Mouse (Mus musculus): ENCODE measurements at regions not wholly inside any gene's neighbourhood (a gene's known extent, or its start where the extent isn't known, plus 50 kb on each side); places are given as distances from the start of the nearest gene placed in this dataset.

DNA sequence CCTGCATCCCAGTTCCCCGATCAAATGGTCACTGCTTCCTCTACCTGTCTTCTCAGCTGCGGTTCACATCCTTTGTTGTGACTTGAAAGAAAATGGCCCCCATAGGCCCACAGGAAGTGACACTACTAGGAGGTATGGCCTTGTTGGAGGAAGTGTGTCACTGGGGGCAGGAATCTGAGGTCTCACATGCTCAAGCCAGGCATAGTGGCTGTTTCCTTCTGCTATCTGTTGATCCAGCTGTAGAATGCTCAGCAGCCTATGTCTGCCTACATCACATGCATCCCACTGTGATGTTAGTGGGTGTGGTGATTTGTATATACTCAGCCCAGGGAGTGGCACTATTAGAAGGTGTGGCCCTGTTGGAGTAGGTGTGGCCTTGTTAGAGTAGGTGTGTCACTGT is 76.1 kb downstream of the Zfp706 start:
- TF ChIP-seq CTCF (IDR thresholded peaks at IDR 0.05): no peak
- no peak overlapping the region for H3K4me3 ChIP-seq
- H3K27ac ChIP-seq: no peak overlapping the region
- intact Hi-C loops (cut with DNase I): no loop called here
- no peak for DNase-seq

DNA sequence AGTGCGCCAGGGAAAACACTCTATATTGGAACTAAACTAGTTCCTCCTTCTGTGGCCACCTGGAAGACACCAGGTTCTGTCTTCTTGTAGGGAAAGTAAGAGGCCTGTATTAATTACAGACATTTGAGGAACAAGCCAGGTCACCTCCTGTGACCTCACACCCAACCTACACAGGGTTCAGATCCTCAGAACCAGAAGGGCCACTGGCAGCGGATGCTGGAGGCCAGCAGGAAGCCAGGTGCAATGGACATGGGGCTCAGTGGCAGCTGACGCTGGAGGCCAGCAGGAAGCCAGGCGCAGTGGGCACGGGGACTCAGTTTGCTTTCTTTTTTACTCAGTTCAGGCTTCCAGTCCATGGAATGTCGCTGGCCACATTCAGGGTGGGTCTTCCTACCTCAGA is 77.1 kb downstream of the Zfp706 start:
- DNase-seq: no peak
- H3K27ac ChIP-seq: no peak overlapping the region
- TF ChIP-seq CTCF (IDR thresholded peaks at IDR 0.05): no peak
- H3K4me3 ChIP-seq: no peak overlapping the region
- intact Hi-C loops (cut with DNase I): no loop called here

DNA sequence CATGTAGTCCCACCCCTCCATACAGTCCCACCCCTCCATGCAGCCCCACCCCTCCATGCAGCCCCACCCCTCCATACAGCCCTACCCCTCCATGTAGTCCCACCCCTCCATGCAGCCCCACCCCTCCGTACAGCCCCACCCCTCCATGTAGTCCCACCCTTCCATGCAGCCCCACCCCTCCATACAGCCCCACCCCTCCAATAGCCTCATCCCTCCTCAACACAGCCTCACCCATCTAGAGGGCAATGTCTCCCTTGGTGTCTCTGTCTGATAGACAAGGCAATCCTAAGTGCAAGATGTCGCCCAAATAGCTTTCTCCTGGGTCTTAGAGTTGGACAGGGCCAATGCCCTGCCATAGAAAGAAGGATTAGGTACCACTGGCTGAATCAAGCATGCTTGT is 77.8 kb downstream of the Zfp706 start:
- H3K27ac ChIP-seq: no peak overlapping the region
- DNase-seq: no peak
- H3K4me3 ChIP-seq: no peak overlapping the region
- intact Hi-C loops (cut with DNase I): no loop called here
- TF ChIP-seq CTCF (IDR thresholded peaks at IDR 0.05): no peak

DNA sequence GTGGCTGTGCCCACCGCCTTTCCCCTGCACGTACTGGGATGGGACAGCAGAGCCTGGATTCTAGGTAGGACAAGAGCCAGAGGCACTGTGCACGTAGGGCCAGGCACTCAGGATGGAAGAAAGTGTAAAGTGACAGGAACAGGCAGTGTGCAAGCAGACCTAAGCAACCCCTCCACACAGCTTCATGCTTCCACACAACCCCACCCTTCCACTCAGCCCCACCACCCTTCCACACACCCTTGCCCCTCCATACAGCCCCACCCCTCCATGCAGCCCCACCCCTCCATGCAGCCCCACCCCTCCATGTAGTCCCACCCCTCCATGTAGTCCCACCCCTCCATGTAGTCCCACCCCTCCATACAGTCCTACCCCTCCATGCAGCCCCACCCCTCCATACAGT is 78.5 kb downstream of the Zfp706 start:
- Histone ChIP-seq H3K4me3 (no peak overlapping the region), H3K27ac (no peak overlapping the region)
- intact Hi-C loops (cut with DNase I): no loop called here
- DNase-seq: no peak
- TF ChIP-seq CTCF (IDR thresholded peaks at IDR 0.05): no peak

DNA sequence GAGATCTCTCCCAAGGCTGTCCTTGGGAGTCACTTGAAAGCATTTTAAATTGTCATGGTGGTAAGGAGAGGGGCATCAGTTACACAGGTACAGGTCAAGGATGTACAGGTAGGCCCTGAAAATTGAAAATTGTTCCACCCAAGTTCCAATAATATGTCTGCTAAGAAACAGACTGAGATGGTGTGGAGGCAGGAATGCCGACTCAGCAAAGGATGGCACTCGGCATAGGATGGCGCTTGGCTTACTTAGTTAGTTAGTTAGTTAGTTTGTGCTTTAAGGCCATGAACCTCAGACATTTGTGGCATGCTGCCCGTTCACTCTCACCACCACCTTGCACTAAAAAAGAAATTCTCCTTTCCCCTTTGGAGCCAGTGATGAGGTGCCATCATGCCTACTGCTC is 78.9 kb downstream of the Zfp706 start:
- Histone ChIP-seq H3K4me3 (no peak overlapping the region), H3K27ac (no peak overlapping the region)
- no peak for DNase-seq
- no peak for TF ChIP-seq CTCF (IDR thresholded peaks at IDR 0.05)
- intact Hi-C loops (cut with DNase I): no loop called here

DNA sequence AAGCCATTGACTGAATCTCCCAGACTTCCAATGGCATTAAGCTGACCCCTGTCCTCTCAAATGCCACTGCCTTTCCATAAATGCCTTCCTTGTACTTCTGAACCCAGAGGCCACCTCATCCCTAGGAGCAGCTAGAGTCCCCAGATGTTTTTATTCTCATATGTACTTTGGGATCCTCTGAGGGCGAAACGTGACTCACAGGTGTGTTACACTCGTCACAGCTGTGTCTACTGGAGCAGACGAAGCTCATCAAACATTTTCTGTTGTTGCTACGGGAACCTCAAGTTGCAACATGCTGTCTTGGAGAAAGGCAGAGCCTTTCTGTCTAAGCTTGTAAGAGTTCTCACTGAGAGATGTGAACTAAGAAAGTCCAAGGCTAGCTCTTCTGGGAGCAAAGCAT is 80.1 kb downstream of the Zfp706 start:
- H3K27ac ChIP-seq: no peak overlapping the region
- no peak for DNase-seq
- intact Hi-C loops (cut with DNase I): no loop called here
- TF ChIP-seq CTCF (IDR thresholded peaks at IDR 0.05): no peak
- no peak overlapping the region for H3K4me3 ChIP-seq

DNA sequence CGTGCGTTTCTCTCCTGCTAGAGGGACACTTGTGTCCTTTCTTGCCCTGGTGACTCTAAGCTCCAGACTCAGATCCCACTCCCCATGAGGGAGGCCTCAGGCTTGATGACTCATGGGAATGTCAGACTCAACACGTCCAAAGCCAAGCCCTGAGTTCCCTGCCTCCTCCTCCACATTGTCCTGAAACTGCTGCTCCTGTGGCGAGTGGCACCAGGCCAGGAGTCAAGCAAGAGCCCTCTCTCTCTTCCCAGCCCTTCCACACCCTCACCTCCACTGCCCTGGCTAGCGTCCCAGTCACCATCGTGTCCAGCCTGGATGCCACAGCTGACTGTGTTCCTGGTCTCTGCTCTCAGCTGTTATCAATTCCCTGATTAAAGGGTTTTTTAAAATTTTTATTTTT is 83.4 kb downstream of the Zfp706 start:
- Histone ChIP-seq H3K4me3 (no peak overlapping the region), H3K27ac (no peak overlapping the region)
- no peak for DNase-seq
- intact Hi-C loops (cut with DNase I): no loop called here
- TF ChIP-seq CTCF (IDR thresholded peaks at IDR 0.05): no peak

DNA sequence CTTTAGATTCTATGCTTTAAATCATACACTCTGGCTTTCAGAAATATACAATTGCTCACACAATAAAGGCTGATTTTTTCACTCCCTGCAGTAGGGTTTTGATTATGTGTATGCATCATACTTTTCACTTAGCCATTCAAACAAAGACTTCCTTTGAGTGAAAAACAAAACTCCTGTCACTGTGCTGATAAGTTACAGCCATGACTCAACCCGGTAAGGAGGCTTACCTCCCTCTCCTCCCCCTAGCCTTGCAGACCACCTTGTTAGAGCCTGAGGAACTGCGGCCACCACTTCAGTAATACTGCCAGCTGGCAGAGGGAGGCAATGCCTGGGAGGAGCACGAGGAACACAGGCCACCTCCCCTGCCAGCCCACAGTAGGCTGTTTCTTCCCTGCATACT is 86.2 kb downstream of the Zfp706 start:
- no peak for TF ChIP-seq CTCF (IDR thresholded peaks at IDR 0.05)
- no peak overlapping the region for H3K27ac ChIP-seq
- no peak overlapping the region for H3K4me3 ChIP-seq

DNA sequence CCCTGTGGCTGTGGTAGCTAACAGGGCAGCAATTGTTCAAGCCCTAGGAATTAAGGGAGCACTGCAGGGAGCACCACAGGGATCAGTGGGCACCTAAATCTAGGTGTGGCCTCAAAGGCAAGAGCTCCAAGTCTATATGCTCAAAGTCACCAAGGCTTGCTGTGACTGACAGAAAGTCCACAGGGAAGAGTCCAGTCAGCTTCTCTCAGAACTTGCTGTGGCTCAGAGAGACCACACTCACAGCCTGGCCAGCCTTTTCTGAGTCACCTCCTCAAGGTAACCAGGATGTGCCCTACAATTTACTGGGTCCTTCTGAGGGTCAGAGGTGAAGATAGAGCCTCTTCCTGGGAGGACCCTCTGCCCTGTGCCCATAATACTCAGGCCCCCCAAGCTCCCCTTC is 86.7 kb downstream of the Zfp706 start:
- intact Hi-C loops (cut with DNase I): no loop called here
- Histone ChIP-seq H3K27ac (no peak overlapping the region), H3K4me3 (no peak overlapping the region)
- DNase-seq: no peak
- TF ChIP-seq CTCF (IDR thresholded peaks at IDR 0.05): no peak

More for the DNA sequence above, 86.2 kb downstream of the Zfp706 start:
- DNase-seq: no peak
- intact Hi-C loops (cut with DNase I): no loop called here

DNA sequence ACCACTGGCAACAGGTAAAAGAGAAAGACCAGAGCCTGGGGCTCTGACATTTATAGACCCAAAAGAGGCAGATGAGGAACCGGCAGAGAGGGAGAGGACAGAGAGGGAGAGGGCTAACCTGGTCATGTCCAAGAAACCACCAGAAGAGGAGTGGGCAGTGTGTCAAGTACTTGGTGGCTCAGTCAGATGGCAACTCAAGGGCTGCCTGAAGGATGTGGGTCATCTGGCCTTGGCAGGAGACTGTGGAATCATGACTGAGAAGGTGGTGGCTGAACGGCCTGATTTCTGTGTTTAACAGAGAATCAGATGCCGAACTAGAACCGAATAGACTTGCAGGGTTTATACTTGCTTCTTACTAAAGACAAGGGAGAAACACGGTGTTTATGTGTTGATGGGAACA is 87.9 kb downstream of the Zfp706 start:
- H3K4me3 ChIP-seq: no peak overlapping the region
- DNase-seq: no peak
- intact Hi-C loops (cut with DNase I): no loop called here

DNA sequence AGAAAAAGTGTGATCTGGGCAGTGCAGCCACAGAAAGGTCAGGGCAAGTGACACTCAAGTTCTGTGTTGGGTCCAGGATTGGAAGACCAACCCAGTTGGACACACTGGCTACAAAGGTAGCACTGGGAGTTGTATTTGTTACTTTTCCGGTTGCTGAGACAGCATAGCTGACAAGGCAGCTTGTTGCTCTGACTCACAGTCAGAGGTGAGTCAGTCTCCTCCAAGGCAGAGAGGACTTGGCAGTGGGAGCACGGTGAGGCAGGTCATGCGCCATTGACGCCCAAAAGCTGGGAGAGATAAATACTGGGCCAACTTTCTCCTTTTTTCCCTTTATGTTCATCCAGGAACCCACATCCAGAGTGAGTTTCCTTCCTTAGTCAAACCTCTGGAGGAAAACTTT is 88.4 kb downstream of the Zfp706 start:
- Histone ChIP-seq H3K4me3 (no peak overlapping the region), H3K27ac (no peak overlapping the region)
- TF ChIP-seq CTCF (IDR thresholded peaks at IDR 0.05): no peak
- intact Hi-C loops (cut with DNase I): no loop called here
- no peak for DNase-seq

More for the DNA sequence above, 87.9 kb downstream of the Zfp706 start:
- H3K27ac ChIP-seq: no peak overlapping the region
- no peak for TF ChIP-seq CTCF (IDR thresholded peaks at IDR 0.05)

DNA sequence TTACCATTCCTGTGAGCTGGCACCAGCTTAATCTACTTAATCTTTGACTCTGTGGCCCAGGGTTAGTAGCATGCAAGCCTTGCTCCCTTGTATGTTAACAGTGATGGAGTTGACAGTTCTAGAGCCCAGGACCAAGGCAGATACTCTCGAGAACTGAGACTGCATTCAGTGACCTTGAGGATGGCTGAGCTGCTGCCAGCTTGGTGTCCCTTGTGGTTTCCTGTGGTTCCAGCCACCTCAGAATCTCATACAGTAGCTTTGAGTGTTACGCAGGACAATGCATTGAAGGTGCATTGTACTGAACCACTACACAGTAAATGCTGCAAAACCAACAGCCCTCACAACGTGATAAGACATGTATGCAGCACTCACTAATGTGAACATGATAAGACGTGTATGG is 90.6 kb downstream of the Zfp706 start:
- Histone ChIP-seq H3K4me3 (no peak overlapping the region), H3K27ac (no peak overlapping the region)
- no peak for TF ChIP-seq CTCF (IDR thresholded peaks at IDR 0.05)
- intact Hi-C loops (cut with DNase I): no loop called here
- DNase-seq: no peak

DNA sequence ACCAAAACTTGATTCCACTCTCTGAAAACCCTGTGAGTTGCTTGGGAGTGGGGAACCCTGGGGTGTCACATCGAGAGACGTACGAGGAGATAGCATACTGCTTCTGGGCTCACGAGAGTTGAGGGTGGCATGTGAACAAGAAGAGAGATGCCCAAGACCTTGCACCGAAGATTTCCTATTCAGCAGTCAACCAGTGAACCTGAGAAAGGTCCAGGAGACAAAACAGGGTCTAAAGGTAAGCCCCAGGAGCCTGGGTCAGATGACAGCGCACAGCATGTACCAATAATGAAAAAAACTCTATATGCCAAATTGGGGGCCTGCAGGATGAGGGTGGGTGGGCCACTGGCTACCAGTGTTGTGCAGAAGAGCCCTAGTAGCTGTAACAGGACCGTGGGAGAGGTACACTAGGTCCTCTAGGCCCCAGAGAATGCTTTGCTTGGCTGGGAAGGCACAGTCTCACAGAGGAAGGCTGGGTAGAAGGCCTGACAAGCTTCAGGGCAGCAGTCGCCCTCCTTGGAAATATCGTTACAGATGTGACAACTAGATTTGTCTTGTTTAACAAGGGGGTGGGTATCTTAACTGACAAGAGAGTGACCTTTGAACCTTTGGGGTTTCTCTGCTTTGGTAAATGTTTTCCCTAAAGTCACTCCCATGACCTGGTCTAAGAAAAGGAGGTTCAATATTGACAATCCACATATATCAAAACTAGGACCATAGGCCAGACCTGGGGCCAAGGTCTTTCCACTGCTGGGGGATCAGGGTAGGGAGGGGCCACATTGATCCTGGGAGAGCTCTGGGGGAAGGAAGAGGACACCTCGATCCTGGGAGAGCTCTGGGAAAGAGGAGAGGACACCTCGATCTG is 93.1 kb downstream of the Zfp706 start:
- Histone ChIP-seq H3K4me3 (no peak overlapping the region), H3K27ac (no peak overlapping the region)
- no peak for DNase-seq
- TF ChIP-seq CTCF (IDR thresholded peaks at IDR 0.05): no peak
- intact Hi-C loops (cut with DNase I): no loop called here

DNA sequence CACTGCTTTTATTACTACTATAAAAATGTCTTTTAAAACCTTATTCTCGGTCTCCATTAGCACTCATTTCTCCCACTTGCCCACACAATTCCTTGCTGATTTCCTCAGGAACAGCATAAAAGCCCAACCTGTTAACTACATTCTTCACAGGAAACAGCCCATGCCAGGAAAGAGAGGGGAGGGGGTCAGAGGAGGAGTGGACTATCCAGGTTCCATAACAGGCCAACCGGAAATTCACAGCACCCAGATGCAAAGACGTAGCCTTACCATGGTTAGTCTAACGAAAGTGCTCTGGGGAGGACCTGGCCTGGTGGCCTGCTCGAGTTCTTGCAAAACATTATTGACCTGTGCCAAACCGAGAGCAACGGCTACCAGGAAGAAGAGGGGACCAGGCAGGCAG is 94.3 kb downstream of the Zfp706 start:
- intact Hi-C loops (cut with DNase I): no loop called here
- no peak for TF ChIP-seq CTCF (IDR thresholded peaks at IDR 0.05)
- Histone ChIP-seq H3K4me3 (no peak overlapping the region), H3K27ac (no peak overlapping the region)
- DNase-seq: no peak

Data from gastrocnemius, adult 2 months (tissue).